Mouse (Mus musculus) spleen, postnatal 36 days (tissue): ENCODE measurements around the gene Olfr430.
"Not testable (repeated sequence)": the region's sequence is repeated elsewhere in the genome, so short reads cannot be mapped to it uniquely, and the experiment has no call there.

Experiments used
- DNase-seq, 2 experiments: peaks; one replicate each; pipeline ENCODE4 v3.0.0; 2022; ENCODE audit warnings: low spot score in 2 of 2, mixed read lengths in 1 of 2

Gene Olfr430

GRCm38 (mm10) chr1:174066305-174066704 is at the start of gene Olfr430:
Gene Olfr430, plus strand, starts transcription at chr1:174066605.
- no peak for DNase-seq

DNA sequence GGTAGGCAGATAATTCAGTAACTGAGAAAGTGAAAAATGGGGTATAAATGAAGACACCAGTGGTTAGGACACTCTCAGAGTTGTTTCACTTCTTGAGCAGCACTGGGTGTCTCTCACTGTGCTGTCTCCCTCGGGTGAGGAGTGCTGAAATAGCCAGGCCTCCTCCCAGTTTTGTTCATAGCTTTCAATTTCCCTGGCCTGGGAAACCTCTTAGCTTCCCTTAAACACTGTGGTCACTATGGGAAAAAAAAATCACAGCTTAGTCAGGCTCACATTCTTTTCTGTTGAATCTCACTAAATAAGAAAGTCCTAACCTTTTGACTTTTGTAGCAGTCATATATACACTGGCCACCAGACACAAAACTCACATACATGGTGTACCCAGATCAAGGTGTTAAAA is 34.7 kb upstream of the Olfr430 start, which contains the start of gene Ifi205:
Ifi205 (minus strand) TSS at position 113 of the 400 bp plus-strand sequence.
- no peak for DNase-seq

- DNase-seq, result no peak
Observed at GRCm38 (mm10) chr1:174035841-174036240, 30.6 kb upstream of the Olfr430 start.

DNA sequence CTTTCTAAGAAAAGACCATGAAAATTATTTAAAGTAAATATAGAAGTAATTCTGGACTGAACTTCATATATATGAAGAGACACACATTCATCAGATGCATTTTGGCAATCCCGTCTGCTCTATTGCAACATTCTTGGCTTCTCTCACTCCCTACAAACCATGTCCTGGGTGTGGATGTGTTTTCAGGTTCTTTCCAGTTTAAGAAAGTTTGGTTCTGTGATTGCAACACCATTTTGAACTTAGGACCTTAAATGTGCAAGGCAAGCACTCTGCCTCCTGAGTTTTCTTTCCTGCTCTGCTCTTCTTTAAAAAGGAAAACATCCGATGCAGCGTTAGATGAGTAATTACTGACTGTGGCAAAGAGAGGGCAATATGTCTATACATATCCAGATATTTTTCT is 27.9 kb upstream of the Olfr430 start:
- DNase-seq, result no peak

- peak; percentile 70 to 74 for DNase-seq
Observed at GRCm38 (mm10) chr1:174040523-174041177, 25.8 kb upstream of the Olfr430 start, which contains the start of gene Olfr433. Gene Olfr433, plus strand, starts transcription at chr1:174040705.

DNA sequence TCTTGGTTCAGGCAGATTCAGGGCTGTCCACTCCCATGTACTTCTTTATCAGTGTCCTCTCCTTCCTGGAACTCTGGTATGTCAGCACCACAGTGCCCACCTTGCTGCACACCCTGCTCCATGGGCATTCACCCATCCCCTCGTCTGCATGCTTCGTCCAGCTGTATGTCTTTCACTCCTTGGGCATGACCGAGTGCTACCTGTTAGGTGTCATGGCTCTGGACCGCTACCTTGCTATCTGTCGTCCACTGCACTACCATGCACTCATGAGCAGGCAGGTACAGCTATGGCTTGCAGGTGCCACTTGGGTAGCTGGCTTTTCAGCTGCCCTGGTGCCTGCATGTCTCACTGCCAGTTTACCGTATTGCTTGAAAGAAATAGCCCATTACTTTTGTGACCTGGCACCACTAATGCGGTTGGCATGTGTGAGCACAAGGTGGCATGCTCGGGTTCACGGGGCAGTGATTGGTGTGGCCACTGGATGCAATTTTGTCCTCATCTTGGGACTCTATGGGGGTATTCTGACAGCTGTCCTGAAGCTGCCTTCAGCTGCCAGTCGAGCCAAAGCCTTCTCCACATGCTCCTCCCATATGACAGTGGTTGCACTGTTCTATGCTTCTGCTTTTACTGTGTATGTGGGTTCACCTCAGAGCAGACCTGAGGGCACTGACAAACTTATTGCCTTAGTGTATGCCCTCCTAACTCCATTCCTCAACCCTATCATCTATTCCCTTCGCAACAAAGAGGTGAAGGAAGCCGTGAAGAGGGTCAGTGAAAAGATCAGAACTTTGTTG is 24.1 kb upstream of the Olfr430 start:
- DNase-seq, result peak in 1 of 2 experiments; percentile 1

DNA sequence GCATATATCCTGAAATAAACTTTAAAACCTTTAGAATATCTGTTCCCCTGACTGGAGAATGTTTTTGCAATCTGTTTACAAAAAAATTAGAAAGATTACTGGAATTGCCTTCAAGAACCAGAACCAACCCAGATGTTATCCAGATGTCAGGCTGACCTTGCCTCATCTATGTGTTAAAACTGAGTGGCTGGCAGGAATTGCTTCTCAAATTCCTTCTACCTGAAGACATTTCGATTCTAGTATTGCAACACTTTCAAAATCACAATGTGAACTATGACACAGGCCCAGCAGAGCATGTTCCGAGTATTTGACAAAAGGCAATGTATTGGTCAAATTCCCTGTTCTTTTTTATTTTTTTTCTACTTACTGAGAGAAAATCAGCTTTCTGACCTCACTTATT is 22.0 kb upstream of the Olfr430 start:
- DNase-seq, result no peak

DNA sequence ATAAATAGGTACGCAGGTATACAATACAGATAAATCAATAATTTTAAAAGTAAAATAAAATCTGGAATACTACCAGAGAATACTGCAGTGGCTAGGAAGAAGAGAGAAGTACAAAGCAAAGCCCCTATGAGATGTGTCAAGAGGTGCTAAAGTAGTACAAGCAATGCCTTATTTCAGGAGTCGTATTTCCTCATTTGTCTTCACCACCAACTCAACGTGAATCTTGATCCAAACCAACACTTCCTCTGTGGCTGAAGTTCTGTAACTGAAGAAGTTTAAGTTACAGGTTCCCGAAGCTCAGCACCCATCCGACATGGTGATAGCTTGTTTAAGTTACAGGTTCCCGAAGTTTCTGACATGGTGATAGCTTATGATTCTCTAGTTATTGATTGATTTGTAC is 18.2 kb upstream of the Olfr430 start:
- DNase-seq, result not testable (repeated sequence)

DNA sequence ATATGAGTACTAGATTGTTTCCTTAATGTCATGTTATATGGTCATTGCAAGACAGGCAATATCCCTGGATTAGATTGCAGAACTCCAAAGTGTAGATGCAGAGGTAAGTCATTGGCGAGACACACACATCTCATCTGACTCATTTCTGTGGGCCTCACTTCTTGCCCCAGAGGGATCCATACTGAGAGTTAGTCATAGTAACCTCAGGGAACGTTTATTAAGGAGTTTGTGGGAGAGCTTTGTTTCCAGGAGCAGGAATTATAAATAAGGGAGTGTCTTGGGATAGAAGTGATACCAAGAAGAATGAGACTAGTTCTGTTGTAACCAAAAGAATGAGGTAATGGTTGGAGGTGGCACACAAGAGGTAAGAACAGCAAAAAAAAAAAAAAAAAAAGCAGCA is 17.5 kb upstream of the Olfr430 start, which contains the start of gene Olfr432:
Olfr432 (plus strand) TSS at position 313 of the 400 bp plus-strand sequence.
- DNase-seq, result no peak

DNA sequence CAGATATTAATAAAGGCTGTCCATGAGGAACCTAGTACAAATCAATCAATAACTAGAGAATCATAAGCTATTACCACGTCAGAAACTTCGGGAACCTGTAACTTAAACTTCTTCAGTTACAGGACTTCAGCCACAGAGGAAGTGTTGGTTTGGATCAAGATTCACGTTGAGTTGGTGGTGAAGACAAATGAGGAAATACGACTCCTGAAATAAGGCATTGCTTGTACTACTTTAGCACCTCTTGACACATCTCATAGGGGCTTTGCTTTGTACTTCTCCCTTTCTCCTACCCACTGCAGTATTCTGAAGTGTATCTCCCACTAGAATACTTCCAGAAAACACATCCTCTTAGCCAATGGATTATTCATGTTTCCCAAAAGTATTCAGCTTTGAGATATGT is 17.0 kb upstream of the Olfr430 start:
- DNase-seq, result not testable (repeated sequence)

DNA sequence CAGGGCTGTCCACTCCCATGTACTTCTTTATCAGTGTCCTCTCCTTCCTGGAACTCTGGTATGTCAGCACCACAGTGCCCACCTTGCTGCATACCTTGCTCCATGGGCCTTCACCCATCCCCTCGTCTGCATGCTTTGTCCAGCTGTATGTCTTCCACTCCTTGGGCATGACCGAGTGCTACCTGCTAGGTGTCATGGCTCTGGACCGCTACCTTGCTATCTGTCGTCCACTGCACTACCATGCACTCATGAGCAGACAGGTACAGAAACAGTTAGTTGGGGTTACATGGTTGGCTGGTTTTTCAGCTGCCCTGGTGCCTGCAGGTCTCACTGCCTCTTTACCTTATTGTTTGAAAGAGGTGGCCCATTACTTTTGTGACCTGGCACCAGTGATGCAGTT is 15.9 kb upstream of the Olfr430 start:
- peak in 1 of 2 experiments; percentile 3 for DNase-seq

DNA sequence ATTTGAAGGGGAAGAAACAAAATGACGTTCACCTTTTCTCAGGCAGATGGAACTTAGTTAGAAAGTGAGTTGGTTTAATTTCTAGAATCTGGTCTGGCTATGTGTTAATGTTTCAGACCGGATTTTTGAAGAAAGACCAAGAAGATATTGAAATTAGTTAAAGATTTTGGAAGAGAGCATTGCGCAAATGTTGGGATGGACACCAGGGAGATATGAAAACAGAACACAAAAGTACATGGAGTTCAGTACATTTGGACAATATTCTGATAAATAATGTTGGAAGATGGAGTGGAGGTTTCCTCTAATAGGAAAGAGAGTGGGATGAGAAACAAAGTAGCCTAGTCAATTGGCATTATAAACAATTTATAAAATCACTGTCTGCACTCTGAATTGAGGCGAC is 14.9 kb upstream of the Olfr430 start:
- DNase-seq, result no peak

- no peak for DNase-seq
Observed at GRCm38 (mm10) chr1:174051931-174052536, 14.4 kb upstream of the Olfr430 start.

- DNase-seq, result no peak
Observed at GRCm38 (mm10) chr1:174052981-174053380, 13.4 kb upstream of the Olfr430 start.

GRCm38 (mm10) chr1:174055248-174055647 is 11.2 kb upstream of the Olfr430 start:
- no peak for DNase-seq

DNA sequence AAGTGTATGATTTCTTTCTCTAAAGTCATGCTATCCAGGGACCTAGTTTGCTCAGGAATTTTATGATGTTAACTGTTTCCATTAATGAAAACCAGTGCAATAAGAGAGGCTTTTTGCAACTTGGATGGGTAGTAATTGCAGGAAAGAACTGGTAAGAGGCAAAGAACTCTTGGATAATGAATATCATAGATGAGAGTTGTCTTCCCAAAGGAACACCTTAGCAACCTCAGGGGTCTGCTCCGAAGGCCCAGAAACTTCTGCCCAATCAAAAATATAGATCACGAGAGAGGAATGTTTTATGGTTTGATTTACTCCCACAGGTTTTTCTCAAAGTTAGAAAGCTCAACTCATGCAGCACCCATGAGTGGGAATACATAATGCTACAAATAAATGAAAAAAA is 17.6 kb downstream of the Olfr430 start, which contains the start of gene Olfr429:
Olfr429 (plus strand) TSS at position 301 of the 400 bp plus-strand sequence.
- DNase-seq, result no peak

GRCm38 (mm10) chr1:174096591-174096990 is 30.2 kb downstream of the Olfr430 start, which contains the start of gene Olfr427:
Gene Olfr427, plus strand, starts transcription at chr1:174096891.
- DNase-seq, result no peak

DNA sequence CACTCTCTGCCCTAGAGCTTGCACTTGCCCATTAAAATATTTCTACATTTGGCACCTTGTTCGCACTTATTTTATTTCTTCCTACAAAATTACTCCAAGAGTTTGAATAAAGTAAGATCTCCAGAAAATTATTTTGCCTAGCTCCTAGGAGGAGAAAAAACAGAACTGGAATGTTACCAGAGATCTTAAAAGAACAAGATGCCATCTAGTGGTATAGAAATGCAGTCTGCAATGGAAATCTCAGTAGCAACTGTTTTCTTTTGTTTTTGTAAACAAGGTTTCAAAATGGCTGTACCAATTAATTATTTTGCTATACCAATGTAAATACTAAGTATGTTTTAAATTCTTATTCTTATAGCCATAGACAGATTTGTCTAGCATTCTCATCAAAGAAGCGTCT is 37.3 kb downstream of the Olfr430 start:
- no peak for DNase-seq

- DNase-seq, result no peak
Observed at GRCm38 (mm10) chr1:174121062-174121461, 54.7 kb downstream of the Olfr430 start, which contains the start of gene Olfr231. Gene Olfr231, minus strand, starts transcription at chr1:174121162.
